Mouse (Mus musculus): ENCODE results near the gene Sema4d.

DNA sequence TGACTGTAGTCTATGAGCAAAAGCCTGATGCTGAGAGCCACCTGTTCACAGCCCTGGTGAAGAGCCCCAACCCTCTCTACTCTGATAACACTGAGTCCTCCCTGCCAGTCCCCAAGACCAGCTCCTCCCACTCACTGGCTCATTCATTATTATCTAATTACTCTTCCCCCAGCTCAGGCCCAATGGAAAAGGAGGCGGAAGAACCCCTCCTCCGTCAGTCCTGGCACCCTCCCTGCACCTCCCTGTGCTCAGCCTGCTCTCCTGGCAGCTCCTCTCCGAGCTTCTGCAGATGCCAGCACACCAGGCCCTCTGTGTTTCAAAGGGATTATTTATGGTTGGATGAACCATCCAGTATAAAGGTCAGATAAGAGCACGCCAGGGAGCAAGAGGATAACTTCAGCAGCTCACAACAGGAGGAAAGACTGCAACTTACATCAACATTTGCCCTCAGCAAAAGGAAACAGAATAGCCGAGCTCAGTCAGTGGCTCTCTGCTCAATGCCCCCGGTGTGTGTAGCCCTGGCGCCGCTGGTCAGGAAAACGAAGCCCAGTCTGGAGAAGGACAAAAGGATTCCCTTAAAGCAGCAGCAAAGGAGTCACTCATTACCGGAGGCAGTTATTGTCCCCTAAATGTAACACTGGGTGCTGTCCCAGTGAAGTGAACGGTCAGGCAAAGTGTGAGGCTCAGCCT lies 16.4 kb downstream of the Sema4d start:
- TF ChIP-seq CTCF (IDR thresholded peaks at IDR 0.05; ENCODE audit: low read depth, low read length) (no peak), POLR2A (IDR thresholded peaks at IDR 0.05; ENCODE audit: insufficient read depth, low read length) (no peak)
